Mouse (Mus musculus): ENCODE measurements at regions not wholly inside any gene's neighbourhood (a gene's known extent, or its start where the extent isn't known, plus 50 kb on each side); places are given as distances from the start of the nearest gene placed in this dataset.

DNA sequence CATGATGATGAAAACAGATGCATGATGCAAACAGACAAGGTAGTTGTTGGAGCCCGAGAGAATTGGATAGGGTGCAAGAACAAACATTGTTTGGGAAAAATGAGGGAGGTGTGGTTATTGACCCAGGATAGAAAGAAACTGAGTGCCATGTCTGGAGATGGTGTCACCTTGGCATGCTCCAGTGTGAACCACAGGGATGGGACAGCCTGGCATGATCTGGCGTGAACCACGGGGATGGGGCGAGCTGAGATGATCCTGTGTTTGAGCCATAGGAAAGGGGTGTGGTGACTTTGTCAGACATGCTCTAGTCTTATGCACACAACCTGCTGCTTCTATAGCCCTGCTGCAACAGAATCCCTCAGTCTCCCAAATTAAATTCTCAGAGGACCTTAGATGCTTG lies 178.7 kb upstream of the Gm5148 start:
- Histone ChIP-seq H3K4me1 (replicated peaks) (peaks cover 20% of the 10 kb centered on the region), H3K4me3 (no peak overlapping the region), H3K27me3 (ENCODE audit: insufficient read depth, poor library complexity, severe bottlenecking) (no peaks in the 10 kb centered on the region), H3K27ac (no peak overlapping the region), H3K36me3 (no peaks in the 10 kb centered on the region), H3K9me3 (no peaks in the 10 kb centered on the region)
- 85% methylated on average over 4 of the region's 4 CpGs for WGBS
- DNase-seq (ENCODE audit: low spot score), result no peak

DNA sequence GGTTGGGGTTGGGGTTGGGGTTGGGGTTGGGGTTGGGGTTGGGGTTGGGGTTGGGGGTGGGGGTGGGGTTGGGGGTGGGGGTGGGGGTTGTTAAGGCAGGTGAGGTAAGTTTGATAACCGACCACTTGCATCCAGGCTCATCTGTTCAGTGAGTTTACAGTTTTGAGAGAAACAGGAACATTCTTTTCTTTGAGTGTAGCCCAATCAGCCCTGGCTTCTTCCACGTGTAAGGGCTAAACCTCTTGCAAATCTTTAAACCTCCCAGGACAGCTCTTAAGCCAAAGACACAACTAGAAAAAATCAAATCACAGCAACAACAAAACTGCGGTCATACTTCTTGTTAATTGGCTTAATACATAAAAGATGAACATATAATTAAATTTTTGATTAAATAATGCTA lies 173.1 kb upstream of the Gm5148 start:
- H3K27me3 ChIP-seq (ENCODE audit: insufficient read depth, poor library complexity, severe bottlenecking), result no peaks in the 10 kb centered on the region
- H3K4me1 ChIP-seq (replicated peaks), result peaks cover 22% of the 10 kb centered on the region
- H3K4me3 ChIP-seq, result peak overlapping the region; percentile 45
- H3K27ac ChIP-seq, result peak overlapping the region; percentile 83
- no peaks in the 10 kb centered on the region for H3K36me3 ChIP-seq
- 32% methylated on average over 3 of the region's 3 CpGs for WGBS
- H3K9me3 ChIP-seq, result no peaks in the 10 kb centered on the region
- DNase-seq (ENCODE audit: low spot score), result no peak

DNA sequence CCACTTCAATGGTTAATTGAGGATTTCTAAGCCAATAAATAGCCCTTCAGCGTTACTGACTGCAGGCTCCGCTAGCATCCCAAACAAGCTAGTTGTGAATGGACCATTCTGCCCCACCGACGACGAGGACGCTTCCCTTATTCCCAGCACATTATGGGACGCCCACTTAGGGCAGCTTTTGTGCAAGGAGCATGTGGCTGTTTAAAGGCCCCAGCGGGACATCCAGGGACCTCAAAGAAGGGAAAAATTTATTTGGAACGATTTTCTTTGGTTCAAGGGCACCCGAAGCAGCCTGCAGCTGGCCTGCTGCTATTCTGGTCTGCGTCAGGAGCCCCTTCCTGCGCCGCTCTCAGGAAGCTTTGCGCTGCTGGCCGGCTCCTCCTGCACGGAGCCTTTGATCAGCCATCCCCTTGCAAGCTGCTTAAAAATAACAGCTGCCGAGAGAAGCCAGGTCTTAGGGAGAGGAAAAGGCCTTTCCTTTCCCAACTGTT lies 172.6 kb upstream of the Gm5148 start:
- peak; percentile 70 for DNase-seq (ENCODE audit: low spot score)
- peak overlapping the region; percentile 83 for H3K27ac ChIP-seq
- H3K4me3 ChIP-seq, result peak overlapping the region; percentile 45
- WGBS, result under 1% methylated on average over 17 of the region's 17 CpGs
- no peaks in the 10 kb centered on the region for H3K27me3 ChIP-seq (ENCODE audit: insufficient read depth, poor library complexity, severe bottlenecking)
- no peaks in the 10 kb centered on the region for H3K9me3 ChIP-seq
- H3K4me1 ChIP-seq (replicated peaks), result peaks cover 22% of the 10 kb centered on the region
- H3K36me3 ChIP-seq, result no peaks in the 10 kb centered on the region

DNA sequence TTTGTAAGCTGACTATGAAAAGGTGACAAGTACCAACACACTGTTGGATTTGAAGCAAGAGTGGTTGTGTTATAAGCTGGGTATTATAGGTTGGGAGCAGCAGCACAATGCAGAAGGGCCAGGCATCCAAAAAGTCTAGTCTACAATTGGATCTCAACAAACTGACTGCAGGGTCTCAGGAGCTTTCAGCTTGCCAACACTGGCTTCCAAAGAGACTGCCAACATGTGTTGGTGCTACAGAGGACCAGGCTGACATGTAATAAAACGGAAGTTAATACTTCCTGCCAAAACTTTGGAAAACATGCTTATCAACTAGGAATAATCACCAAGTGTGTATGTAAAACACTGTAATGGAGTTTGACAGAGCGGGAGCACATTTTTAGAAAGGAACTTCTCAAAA lies 170.3 kb upstream of the Gm5148 start:
- DNase-seq (ENCODE audit: low spot score), result no peak
- H3K27ac ChIP-seq, result no peak overlapping the region

DNA sequence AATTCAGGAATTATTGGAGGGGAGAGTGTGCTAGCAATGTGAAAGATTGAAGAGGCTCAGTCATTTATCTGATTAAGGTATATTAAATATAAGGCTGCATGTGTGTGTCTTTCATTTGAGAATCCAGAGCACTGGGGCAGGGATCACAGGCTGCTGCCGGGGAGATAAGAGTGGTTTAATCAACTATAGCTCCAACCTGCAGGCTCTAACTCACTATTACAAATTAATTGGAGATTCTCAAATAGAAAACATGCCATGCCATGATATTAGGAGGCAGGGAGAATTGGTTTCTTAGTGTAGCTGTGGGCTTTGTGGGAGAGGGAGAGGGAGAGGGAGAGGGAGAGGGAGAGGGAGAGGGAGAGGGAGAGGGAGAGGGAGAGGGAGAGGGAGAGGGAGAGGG lies 165.9 kb upstream of the Gm5148 start:
- WGBS, result 92% methylated on average over 1 of the region's 1 CpGs
- no peaks in the 10 kb centered on the region for H3K36me3 ChIP-seq
- no peak overlapping the region for H3K4me3 ChIP-seq
- H3K27me3 ChIP-seq (ENCODE audit: insufficient read depth, poor library complexity, severe bottlenecking), result no peaks in the 10 kb centered on the region
- DNase-seq (ENCODE audit: low spot score), result no peak
- H3K27ac ChIP-seq, result no peak overlapping the region
- no peaks in the 10 kb centered on the region for H3K9me3 ChIP-seq
- no peaks in the 10 kb centered on the region for H3K4me1 ChIP-seq (replicated peaks)

More for the DNA sequence above, 170.3 kb upstream of the Gm5148 start:
- Histone ChIP-seq H3K4me1 (replicated peaks) (peaks cover 22% of the 10 kb centered on the region), H3K9me3 (no peaks in the 10 kb centered on the region), H3K4me3 (no peak overlapping the region), H3K36me3 (no peaks in the 10 kb centered on the region), H3K27me3 (ENCODE audit: insufficient read depth, poor library complexity, severe bottlenecking) (no peaks in the 10 kb centered on the region)
- 94% methylated on average over 2 of the region's 2 CpGs for WGBS

DNA sequence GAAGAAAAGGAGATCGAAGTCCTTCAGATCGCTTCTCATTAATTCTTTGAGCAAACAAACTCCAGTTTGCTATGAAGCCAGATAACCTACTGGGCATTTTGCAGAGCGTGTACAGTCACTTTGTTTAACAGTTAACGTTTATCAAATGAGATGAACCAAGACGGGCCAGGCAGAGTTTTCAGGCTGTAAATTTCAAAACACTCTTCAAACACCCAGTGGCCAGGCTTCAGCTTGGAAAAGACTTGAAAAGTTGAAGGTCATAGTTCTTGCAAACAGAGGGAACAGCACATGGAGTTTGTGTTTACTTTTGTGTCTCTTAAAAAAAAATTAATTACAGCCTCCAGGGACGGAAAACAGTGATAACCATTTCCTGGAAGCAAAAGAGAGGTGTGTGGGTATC lies 164.2 kb upstream of the Gm5148 start:
- no peak overlapping the region for H3K27ac ChIP-seq
- no peaks in the 10 kb centered on the region for H3K9me3 ChIP-seq
- no peaks in the 10 kb centered on the region for H3K4me1 ChIP-seq (replicated peaks)
- H3K36me3 ChIP-seq, result no peaks in the 10 kb centered on the region
- H3K4me3 ChIP-seq, result no peak overlapping the region
- no peaks in the 10 kb centered on the region for H3K27me3 ChIP-seq (ENCODE audit: insufficient read depth, poor library complexity, severe bottlenecking)
- no peak for DNase-seq (ENCODE audit: low spot score)
- 68% methylated on average over 6 of the region's 6 CpGs for WGBS

DNA sequence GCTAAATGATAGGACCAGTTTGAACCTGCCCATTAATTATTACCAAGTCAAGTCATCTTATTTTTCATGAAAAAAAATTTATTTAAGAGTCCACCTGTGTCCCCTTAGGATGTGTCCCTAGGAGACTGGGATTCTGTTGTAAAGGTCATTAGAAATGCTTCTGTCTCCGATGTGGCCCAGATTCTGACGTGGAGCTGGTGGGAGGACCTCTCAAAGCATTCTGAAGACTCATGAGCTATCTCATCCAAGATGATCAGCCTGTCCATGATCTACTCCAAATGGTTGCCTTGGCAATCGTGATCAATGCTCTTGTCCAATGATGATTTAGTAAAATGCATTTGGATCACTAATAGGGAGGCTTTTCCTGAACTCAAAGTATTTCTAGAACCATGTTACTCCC lies 163.4 kb upstream of the Gm5148 start:
- H3K36me3 ChIP-seq, result no peaks in the 10 kb centered on the region
- no peaks in the 10 kb centered on the region for H3K27me3 ChIP-seq (ENCODE audit: insufficient read depth, poor library complexity, severe bottlenecking)
- no peak overlapping the region for H3K4me3 ChIP-seq
- peaks cover 2% of the 10 kb centered on the region; the same call in 1 of the 2 replicates for H3K4me1 ChIP-seq (replicated peaks)
- H3K27ac ChIP-seq, result no peak overlapping the region
- WGBS, result 83% methylated on average over 3 of the region's 3 CpGs
- no peaks in the 10 kb centered on the region for H3K9me3 ChIP-seq
- no peak for DNase-seq (ENCODE audit: low spot score)

DNA sequence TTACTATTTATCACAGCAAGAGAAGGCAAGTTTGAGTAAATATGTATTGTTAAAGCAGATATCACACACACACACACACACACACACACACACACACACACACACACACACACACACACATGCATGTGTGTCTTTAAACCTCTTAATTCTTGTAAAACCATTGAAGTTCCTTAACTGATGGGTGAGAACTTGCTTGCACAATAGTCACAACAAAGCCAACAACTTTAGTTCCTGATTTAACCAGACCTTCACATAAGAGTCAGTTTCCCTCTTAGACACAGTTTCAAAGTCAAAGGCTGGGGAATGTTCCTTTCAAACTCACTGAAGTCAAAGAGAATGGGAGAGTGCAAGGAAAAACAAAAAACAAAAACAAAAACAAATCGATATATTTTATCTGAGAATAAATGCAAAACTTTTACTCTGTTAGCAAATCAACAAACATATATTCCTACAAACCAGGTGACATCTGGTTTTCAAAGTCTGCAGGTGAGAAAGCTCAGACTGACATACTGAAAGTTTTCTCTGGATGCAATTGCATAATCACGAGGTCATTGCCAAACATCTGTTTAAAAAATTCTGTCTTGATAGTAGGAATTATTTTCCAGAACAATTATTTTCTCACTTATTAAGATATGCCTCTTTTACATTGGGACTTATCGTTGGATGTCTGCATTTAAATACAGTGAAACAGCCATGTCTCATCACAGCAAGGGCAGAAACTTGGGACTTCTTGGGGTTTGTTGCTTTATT lies 162.6 kb upstream of the Gm5148 start:
- Histone ChIP-seq H3K27me3 (ENCODE audit: insufficient read depth, poor library complexity, severe bottlenecking) (no peaks in the 10 kb centered on the region), H3K4me1 (replicated peaks) (peaks cover 9% of the 10 kb centered on the region; the same call in 1 of the 2 replicates), H3K9me3 (no peaks in the 10 kb centered on the region), H3K27ac (no peak overlapping the region), H3K4me3 (no peak overlapping the region), H3K36me3 (no peaks in the 10 kb centered on the region)
- 89% methylated on average over 3 of the region's 3 CpGs for WGBS
- no peak for DNase-seq (ENCODE audit: low spot score)

DNA sequence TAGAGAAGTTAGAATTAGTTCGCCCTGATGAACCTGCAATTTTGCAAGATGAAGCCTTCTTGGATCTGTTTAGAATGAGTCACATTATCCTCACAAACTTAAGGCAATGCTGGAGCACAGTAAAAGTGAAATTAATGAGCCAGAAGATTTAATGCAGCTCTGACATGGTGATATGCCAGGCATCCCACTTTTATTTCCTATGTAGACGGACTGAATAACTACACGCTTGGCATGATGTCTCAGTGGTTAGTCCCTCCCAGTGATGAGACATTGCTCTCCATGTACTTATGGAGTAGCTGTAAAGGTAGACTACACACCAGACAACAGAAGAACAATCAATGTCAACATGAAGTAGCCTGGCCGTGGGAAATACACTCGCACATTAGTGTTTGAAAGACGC lies 161.5 kb upstream of the Gm5148 start:
- no peak overlapping the region for H3K27ac ChIP-seq
- no peak for DNase-seq (ENCODE audit: low spot score)
- H3K9me3 ChIP-seq, result no peaks in the 10 kb centered on the region
- peaks cover 9% of the 10 kb centered on the region; the same call in 1 of the 2 replicates for H3K4me1 ChIP-seq (replicated peaks)
- 93% methylated on average over 6 of the region's 6 CpGs for WGBS
- H3K36me3 ChIP-seq, result no peaks in the 10 kb centered on the region
- H3K4me3 ChIP-seq, result no peak overlapping the region
- H3K27me3 ChIP-seq (ENCODE audit: insufficient read depth, poor library complexity, severe bottlenecking), result no peaks in the 10 kb centered on the region

DNA sequence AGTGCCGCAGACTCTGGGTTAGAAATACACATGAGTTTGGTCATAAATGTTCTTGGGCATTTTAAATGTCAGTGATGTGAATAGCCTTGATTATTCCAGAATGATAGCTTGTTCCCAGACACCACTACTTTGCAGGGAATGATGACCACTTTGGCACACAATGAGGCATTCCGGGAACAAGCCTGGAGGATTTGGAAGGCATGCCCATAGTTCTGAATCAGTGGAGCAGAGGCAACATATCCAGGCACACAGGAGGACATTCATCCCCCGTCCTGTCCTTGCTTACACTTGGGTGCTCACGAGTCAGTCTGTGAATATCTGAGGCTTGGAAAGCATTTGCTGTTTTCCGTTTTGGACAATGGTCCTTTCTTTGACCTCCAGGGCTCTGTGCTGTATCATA lies 158.1 kb upstream of the Gm5148 start:
- H3K4me3 ChIP-seq, result no peak overlapping the region
- no peaks in the 10 kb centered on the region for H3K27me3 ChIP-seq (ENCODE audit: insufficient read depth, poor library complexity, severe bottlenecking)
- no peak overlapping the region for H3K27ac ChIP-seq
- DNase-seq (ENCODE audit: low spot score), result no peak
- WGBS, result 47% methylated on average over 5 of the region's 5 CpGs
- H3K36me3 ChIP-seq, result no peaks in the 10 kb centered on the region
- peaks cover 19% of the 10 kb centered on the region for H3K4me1 ChIP-seq (replicated peaks)
- no peaks in the 10 kb centered on the region for H3K9me3 ChIP-seq

DNA sequence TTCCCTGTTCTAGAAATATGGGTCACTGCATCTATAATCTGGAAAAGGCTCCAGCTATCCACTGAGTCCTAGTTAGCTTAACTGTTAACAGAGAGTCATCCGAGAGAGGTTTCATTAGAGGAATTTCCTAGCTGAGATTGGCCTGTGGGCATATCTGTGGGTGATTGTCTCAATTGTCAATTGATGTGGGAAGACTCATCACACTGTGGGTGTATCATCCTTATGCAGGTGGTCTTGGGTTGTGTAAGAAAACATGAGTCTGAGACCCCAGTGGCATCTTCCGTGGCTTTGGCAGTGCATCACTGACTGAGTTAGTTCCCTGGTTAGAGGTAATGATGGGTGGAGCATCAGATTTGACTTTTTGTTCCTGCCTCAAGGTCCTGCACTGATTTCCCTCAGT lies 156.7 kb upstream of the Gm5148 start:
- DNase-seq (ENCODE audit: low spot score), result no peak
- Histone ChIP-seq H3K36me3 (no peaks in the 10 kb centered on the region), H3K9me3 (no peaks in the 10 kb centered on the region), H3K27me3 (ENCODE audit: insufficient read depth, poor library complexity, severe bottlenecking) (no peaks in the 10 kb centered on the region), H3K27ac (no peak overlapping the region), H3K4me3 (no peak overlapping the region), H3K4me1 (replicated peaks) (peaks cover 22% of the 10 kb centered on the region)
- 81% methylated on average over 2 of the region's 2 CpGs for WGBS

DNA sequence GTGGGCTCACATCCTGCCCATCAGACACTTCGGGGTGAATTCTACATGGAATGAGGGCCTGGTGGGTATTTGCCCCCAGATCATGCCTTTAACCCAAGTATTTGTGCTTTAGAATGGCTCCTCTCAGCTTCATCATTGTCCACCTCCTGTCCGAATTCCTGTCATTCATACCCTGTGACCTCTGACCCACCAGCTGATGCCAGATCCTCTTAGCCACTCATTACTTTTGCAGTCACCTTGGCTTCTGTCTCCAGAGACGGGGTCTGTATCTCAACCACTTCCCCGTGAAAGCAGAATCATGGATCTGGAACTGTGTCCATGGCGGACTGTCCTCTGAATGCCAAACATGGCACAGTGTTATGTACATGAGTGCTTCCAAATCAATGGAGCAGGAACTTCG lies 154.8 kb upstream of the Gm5148 start:
- Histone ChIP-seq H3K9me3 (no peaks in the 10 kb centered on the region), H3K4me1 (replicated peaks) (peaks cover 37% of the 10 kb centered on the region), H3K27ac (no peak overlapping the region), H3K4me3 (no peak overlapping the region), H3K36me3 (no peaks in the 10 kb centered on the region), H3K27me3 (ENCODE audit: insufficient read depth, poor library complexity, severe bottlenecking) (no peaks in the 10 kb centered on the region)
- DNase-seq (ENCODE audit: low spot score), result peak; percentile 28
- 53% methylated on average over 6 of the region's 6 CpGs for WGBS

DNA sequence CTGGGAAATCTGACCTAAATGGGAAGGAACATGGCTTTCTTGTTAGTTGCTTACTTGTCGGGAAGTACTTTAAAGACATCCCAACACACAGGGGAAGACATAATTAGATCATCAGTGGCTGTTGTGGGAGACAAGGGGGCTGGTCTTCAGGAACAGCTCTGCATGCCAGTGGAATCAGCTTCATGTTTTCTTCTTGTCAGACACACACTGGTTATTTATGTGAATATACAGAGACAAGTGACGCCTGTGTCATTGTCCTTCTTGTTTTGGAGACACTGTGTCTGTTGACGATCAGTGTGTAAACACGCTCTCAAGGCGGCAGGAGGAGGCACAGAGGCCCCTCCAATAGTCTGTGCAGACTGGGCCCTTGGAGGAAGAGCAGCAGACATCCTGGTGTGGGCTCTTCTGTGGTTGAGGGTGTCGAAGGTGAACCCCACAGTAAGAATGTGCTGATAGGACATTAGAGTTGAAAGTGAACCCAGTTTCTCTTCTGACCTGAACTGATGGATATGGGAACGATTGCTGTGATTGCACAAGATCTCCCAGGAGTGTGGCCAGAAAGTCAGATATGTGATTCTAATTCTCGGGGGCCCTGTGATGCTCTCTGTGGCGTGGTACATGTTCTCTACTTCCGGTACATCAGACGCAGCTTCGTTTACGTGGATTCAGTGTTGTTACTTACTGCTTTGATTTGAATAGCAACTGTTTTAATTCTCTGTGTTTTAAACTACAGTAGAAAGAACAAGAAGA lies 151.9 kb upstream of the Gm5148 start:
- no peaks in the 10 kb centered on the region for H3K36me3 ChIP-seq
- no peak for DNase-seq (ENCODE audit: low spot score)
- peaks cover 29% of the 10 kb centered on the region for H3K4me1 ChIP-seq (replicated peaks)
- peak overlapping the region; percentile 57; the same call in 1 of the 2 replicates for H3K27ac ChIP-seq
- no peaks in the 10 kb centered on the region for H3K27me3 ChIP-seq (ENCODE audit: insufficient read depth, poor library complexity, severe bottlenecking)
- 84% methylated on average over 13 of the region's 13 CpGs for WGBS
- no peak overlapping the region for H3K4me3 ChIP-seq
- no peaks in the 10 kb centered on the region for H3K9me3 ChIP-seq
